Mouse (Mus musculus): Measurements from ENCODE around the gene Abhd18.
"Not testable (repeated sequence)": the region's sequence is repeated elsewhere in the genome, so short reads cannot be mapped to it uniquely, and the experiment has no call there.

DNA sequence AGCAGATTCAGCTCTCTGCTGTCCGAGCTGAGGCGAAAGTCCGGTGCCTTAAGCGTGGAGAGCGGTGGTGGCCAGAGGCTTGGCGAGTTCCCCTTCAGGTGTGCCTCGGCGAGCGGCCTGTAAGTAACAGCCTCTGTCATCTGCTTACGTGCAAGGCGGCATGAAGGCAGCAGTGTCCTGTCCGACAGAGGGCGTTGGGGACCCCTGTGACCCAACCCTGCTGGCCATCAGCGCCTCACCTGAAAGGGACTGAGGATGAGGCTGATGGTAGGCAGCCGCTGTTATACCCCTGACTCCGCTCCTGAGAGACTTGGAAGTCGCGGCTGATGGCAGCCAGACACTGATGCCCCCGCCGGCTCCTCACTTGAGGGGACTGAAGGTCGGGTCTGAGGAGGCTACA, 248 bp downstream of the Abhd18 start:
- not testable (repeated sequence) for TF ChIP-seq CTCF (IDR thresholded peaks at IDR 0.05; ENCODE audit: low read depth, low read length); POLR2A (IDR thresholded peaks at IDR 0.05; ENCODE audit: borderline replicate concordance, low read depth, low read length)
